Mouse (Mus musculus) cerebellum, postnatal 25 days (tissue): ENCODE results near the gene Cntn3.

Experiments used
- DNase-seq, 2 experiments: peaks; one replicate each; pipeline ENCODE4 v3.0.0; 2021; ENCODE audit warnings: mixed read lengths in 2 of 2

The Cntn3 gene

GRCm38 (mm10) chr6:102478320-102479080 lies 94.4 kb downstream of the Cntn3 start:
- no peak for DNase-seq

- DNase-seq, result no peak
These were observed 134.5 kb downstream of the Cntn3 start for GRCm38 (mm10) chr6:102438353-102438752.

- DNase-seq, result no peak
These were observed 145.4 kb downstream of the Cntn3 start for GRCm38 (mm10) chr6:102427549-102427948.

- no peak for DNase-seq
These were observed 151.1 kb downstream of the Cntn3 start for GRCm38 (mm10) chr6:102421781-102422180.

- DNase-seq, result no peak
These were observed 184.3 kb downstream of the Cntn3 start for GRCm38 (mm10) chr6:102388590-102388989.

GRCm38 (mm10) chr6:102372112-102372511 lies 200.8 kb downstream of the Cntn3 start:
- no peak for DNase-seq

GRCm38 (mm10) chr6:102363880-102364279 lies 209.0 kb downstream of the Cntn3 start:
- DNase-seq, result no peak

- DNase-seq, result no peak
These were observed 209.5 kb downstream of the Cntn3 start for GRCm38 (mm10) chr6:102363291-102363832.

GRCm38 (mm10) chr6:102332144-102332543 lies 240.8 kb downstream of the Cntn3 start:
- no peak for DNase-seq

GRCm38 (mm10) chr6:102326711-102327110 lies 246.2 kb downstream of the Cntn3 start:
- DNase-seq, result no peak

- no peak for DNase-seq
These were observed 250.2 kb downstream of the Cntn3 start for GRCm38 (mm10) chr6:102322614-102323284.

- DNase-seq, result no peak
These were observed 253.1 kb downstream of the Cntn3 start for GRCm38 (mm10) chr6:102319755-102320154.

- DNase-seq, result no peak
These were observed 290.0 kb downstream of the Cntn3 start for GRCm38 (mm10) chr6:102282889-102283288.

- no peak for DNase-seq
These were observed 341.9 kb downstream of the Cntn3 start for GRCm38 (mm10) chr6:102231015-102231414.

- DNase-seq, result no peak
These were observed 386.6 kb downstream of the Cntn3 start for GRCm38 (mm10) chr6:102186316-102186715.

GRCm38 (mm10) chr6:102170913-102171312 lies 402.0 kb downstream of the Cntn3 start:
- no peak for DNase-seq

- no peak for DNase-seq
These were observed 411.7 kb downstream of the Cntn3 start for GRCm38 (mm10) chr6:102161186-102161585.

GRCm38 (mm10) chr6:102121676-102122075 lies 451.2 kb downstream of the Cntn3 start:
- no peak for DNase-seq

GRCm38 (mm10) chr6:102120003-102120402 lies 452.9 kb downstream of the Cntn3 start:
- DNase-seq, result no peak

GRCm38 (mm10) chr6:102113629-102114028 lies 459.3 kb downstream of the Cntn3 start:
- DNase-seq, result no peak
